Mouse (Mus musculus) bone marrow macrophage, adult 2 months (primary cell): ENCODE results near the gene Drg1.

Experiments
- CTCF ChIP-seq: IDR thresholded peaks from 2 replicates; pipeline ENCODE4 v1.5.1; 2012; ENCODE audit warnings: low read depth, mild to moderate bottlenecking, low read length, moderate library complexity
- POLR2A ChIP-seq: IDR thresholded peaks from 2 replicates; pipeline ENCODE4 v1.6.1; 2012; ENCODE audit warnings: mild to moderate bottlenecking, low read depth, low read length, borderline replicate concordance

DNA sequence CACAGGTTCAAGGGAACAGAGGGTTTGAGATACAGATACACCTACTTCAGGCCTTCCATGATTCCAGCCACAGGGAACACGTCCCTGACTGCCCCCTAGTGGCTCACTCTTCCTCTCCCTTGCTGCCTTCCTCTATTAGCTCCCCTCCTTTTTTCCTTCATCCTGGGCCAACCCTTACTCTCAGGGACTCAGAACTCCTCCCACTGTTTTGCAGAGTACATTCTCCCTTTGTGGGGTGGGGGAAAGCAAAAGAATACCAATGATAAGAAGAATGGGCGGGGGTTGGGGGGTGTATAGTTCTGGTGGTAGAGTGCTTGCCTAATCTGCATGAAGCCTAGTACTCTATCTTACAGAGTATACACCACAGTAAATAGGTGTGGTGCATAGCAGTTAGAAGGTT lies 47.9 kb upstream of the Drg1 start:
- TF ChIP-seq POLR2A (no peak), CTCF (peak; percentile 74)
